Comparison of ENCODE assay signal across 27 mouse cellular contexts in the genomic region with DNA sequence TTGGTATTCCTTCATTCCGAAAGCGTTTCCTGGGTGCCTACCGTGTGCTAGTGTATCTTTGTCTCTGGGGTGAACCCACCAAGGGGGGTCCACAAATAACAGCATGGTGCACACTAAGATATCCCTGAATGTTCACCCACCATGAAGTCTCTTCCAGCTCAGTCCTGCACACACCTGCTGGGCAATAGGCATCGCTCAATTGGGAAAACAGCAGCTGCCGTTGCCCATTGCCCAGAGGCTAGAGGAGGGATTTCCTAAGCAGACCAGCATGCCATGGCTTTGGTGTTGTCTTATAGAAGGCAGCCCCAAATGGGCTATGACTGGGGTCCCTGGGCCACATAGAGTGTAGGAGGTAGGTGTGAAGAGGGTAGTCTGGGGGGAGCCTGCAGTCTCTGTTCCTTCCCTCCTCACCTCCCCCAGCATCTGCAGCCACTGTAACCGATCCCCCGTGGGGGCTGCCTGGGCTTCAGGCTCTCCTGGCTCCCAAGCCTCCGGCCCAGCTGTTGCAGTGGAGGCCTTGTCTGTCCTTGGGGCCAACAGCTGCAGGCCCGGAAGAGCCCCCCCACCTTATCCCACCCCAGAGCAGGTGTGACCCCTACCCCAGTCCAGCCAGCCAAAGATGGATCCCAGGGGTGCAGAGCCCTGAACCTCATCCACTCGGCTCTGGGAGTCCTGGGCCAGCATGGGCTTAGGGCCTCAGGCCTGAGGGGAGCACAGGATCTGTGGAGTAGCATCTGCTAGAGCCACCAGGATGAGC. TPM values are rescaled to one million over a fixed set of nuclear protein-coding genes. Genes with fewer than 3 reads are reported as not detected.
DNase-seq lines count a peak whose midpoint lies in the region; ATAC-seq and TF ChIP-seq lines count a peak whose summit lies in the region.
"Had no signal": no experiment of that assay in that cellular context is flagged by ENCODE, and none has a peak within 500 bp of the region (broad histone marks: within the 10 kb centered on the region; RNA-seq: fewer than 3 reads in every experiment).

No protein-coding gene starts in this region.

- H3K9me3 ChIP-seq in forebrain, embryonic 10.5 days = no peaks in the 10 kb centered on the region
- 0 out of 2 replicates have a peak, but pooled peaks cover 2% of the 10 kb centered on the region for H3K9me3 ChIP-seq in forebrain, embryonic 16.5 days (ENCODE audit: control insufficient read depth, low read length)
- H3K9me3 ChIP-seq in heart, embryonic 12.5 days (replicated peaks) = no peaks in the 10 kb centered on the region; the same call in 1 of the 2 replicates
- no peaks in the 10 kb centered on the region; the same call in 1 of the 2 replicates for H3K9me3 ChIP-seq in midbrain, embryonic 10.5 days (replicated peaks)
- H3K9me3 ChIP-seq in midbrain, embryonic 15.5 days = no peaks in the 10 kb centered on the region
- H3K9me3 ChIP-seq in limb, embryonic 14.5 days (ENCODE audit: control insufficient read depth, low read length) = no peaks in the 10 kb centered on the region
- H3K9me3 ChIP-seq: embryonic facial prominence, embryonic 15.5 days; hindbrain, embryonic 12.5 days; liver, embryonic 12.5 days had no signal

- no peak overlapping the region for H3K4me2 ChIP-seq in forebrain, embryonic 16.5 days (ENCODE audit: low read length)
- no peak overlapping the region for H3K4me2 ChIP-seq in heart, embryonic 12.5 days
- no peak overlapping the region for H3K4me2 ChIP-seq in midbrain, embryonic 15.5 days
- no peak overlapping the region for H3K4me2 ChIP-seq in limb, embryonic 14.5 days (replicated peaks; ENCODE audit: low read depth, low read length, severe bottlenecking)
- H3K4me2 ChIP-seq: embryonic facial prominence, embryonic 15.5 days; hindbrain, embryonic 12.5 days; liver, embryonic 12.5 days had no signal

- no peaks in the 10 kb centered on the region for H3K36me3 ChIP-seq in forebrain, embryonic 10.5 days (replicated peaks)
- H3K36me3 ChIP-seq in forebrain, embryonic 16.5 days (ENCODE audit: control insufficient read depth, insufficient read depth) = no peaks in the 10 kb centered on the region
- no peaks in the 10 kb centered on the region for H3K36me3 ChIP-seq in heart, embryonic 12.5 days
- H3K36me3 ChIP-seq in midbrain, embryonic 10.5 days = no peaks in the 10 kb centered on the region
- H3K36me3 ChIP-seq in midbrain, embryonic 15.5 days (replicated peaks) = no peaks in the 10 kb centered on the region
- no peaks in the 10 kb centered on the region for H3K36me3 ChIP-seq in limb, embryonic 14.5 days (ENCODE audit: control insufficient read depth, insufficient read depth, low read length)
- H3K36me3 ChIP-seq: embryonic facial prominence, embryonic 15.5 days; hindbrain, embryonic 12.5 days; liver, embryonic 12.5 days had no signal

- DNase-seq in forebrain, embryonic 10.5 days (ENCODE audit: extremely low spot score, low spot score) = no peak
- DNase-seq in heart, postnatal 14 days = peak; percentile 16 to 33
- no peak for DNase-seq in midbrain, embryonic 10.5 days (ENCODE audit: low spot score)
- DNase-seq in limb, embryonic 14.5 days (ENCODE audit: low spot score) = peak; percentile 41
- DNase-seq: adrenal gland, adult 8-10 months; cerebellum, adult 18-20 months; cerebellum, postnatal 25 days; forebrain, postnatal 0 days; kidney, adult 2 months; layer of hippocampus, adult 9-11 months; lung, adult 2 months; thymus, postnatal 14 days had no signal

- intact Hi-C loops in heart, postnatal 14 days (cut with DNase I) = no loop called here

- H3K9ac ChIP-seq in forebrain, embryonic 16.5 days (replicated peaks; ENCODE audit: low read depth, low read length) = no peak overlapping the region
- H3K9ac ChIP-seq in heart, embryonic 12.5 days = no peak overlapping the region
- H3K9ac ChIP-seq in midbrain, embryonic 15.5 days = no peak overlapping the region
- no peak overlapping the region for H3K9ac ChIP-seq in limb, embryonic 14.5 days (ENCODE audit: low read depth, low read length, severe bottlenecking)
- H3K9ac ChIP-seq: embryonic facial prominence, embryonic 15.5 days; forebrain, postnatal 0 days; hindbrain, embryonic 12.5 days; liver, embryonic 12.5 days had no signal

- 0 out of 2 replicates have a peak, but pooled peaks cover 3% of the 10 kb centered on the region for H3K4me1 ChIP-seq in forebrain, embryonic 10.5 days
- 0 out of 2 replicates have a peak, but pooled peaks cover 4% of the 10 kb centered on the region for H3K4me1 ChIP-seq in forebrain, embryonic 16.5 days (replicated peaks; ENCODE audit: control insufficient read depth, insufficient read depth, low read length)
- no peaks in the 10 kb centered on the region for H3K4me1 ChIP-seq in heart, embryonic 12.5 days (replicated peaks)
- H3K4me1 ChIP-seq in midbrain, embryonic 10.5 days = no peaks in the 10 kb centered on the region
- no peaks in the 10 kb centered on the region for H3K4me1 ChIP-seq in midbrain, embryonic 15.5 days
- no peaks in the 10 kb centered on the region for H3K4me1 ChIP-seq in limb, embryonic 14.5 days (ENCODE audit: control insufficient read depth, insufficient read depth, low read length)
- H3K4me1 ChIP-seq: hindbrain, embryonic 12.5 days; liver, embryonic 12.5 days had no signal

- no peak for TF ChIP-seq POLR2A in limb, embryonic 14.5 days (IDR thresholded peaks at IDR 0.05; ENCODE audit: borderline replicate concordance, extremely low read depth, insufficient read depth, insufficient read length)

- ATAC-seq in forebrain, embryonic 16.5 days = no peak
- no peak for ATAC-seq in heart, embryonic 12.5 days (ENCODE audit: insufficient number of reproducible peaks, low FRiP score)
- no peak for ATAC-seq in midbrain, embryonic 15.5 days (replicated peaks)
- peak; percentile 81 for ATAC-seq in limb, embryonic 14.5 days (ENCODE audit: low FRiP score, low read depth)
- no peak for ATAC-seq in erythroblast, adult 5-6 weeks (replicated peaks; ENCODE audit: low FRiP score, poor library complexity, severe bottlenecking)
- ATAC-seq: activated CD4-positive, CD25-positive, alpha-beta regulatory T cell, adult 4 months; forebrain, postnatal 0 days; liver, embryonic 12.5 days had no signal

- peaks cover 15% of the 10 kb centered on the region; the same call in 1 of the 2 replicates for H3K27me3 ChIP-seq in forebrain, embryonic 10.5 days (ENCODE audit: poor library complexity, severe bottlenecking)
- no peaks in the 10 kb centered on the region for H3K27me3 ChIP-seq in forebrain, embryonic 16.5 days (replicated peaks; ENCODE audit: control insufficient read depth, insufficient read depth, low read length)
- peaks cover 16% of the 10 kb centered on the region for H3K27me3 ChIP-seq in heart, embryonic 12.5 days (replicated peaks)
- H3K27me3 ChIP-seq in midbrain, embryonic 10.5 days (ENCODE audit: low read depth, poor library complexity, severe bottlenecking) = peaks cover 9% of the 10 kb centered on the region; the same call in 1 of the 2 replicates
- no peaks in the 10 kb centered on the region for H3K27me3 ChIP-seq in midbrain, embryonic 15.5 days (replicated peaks)
- H3K27me3 ChIP-seq in limb, embryonic 14.5 days (ENCODE audit: control insufficient read depth, insufficient read depth, low read length) = no peaks in the 10 kb centered on the region
- H3K27me3 ChIP-seq: embryonic facial prominence, embryonic 15.5 days; hindbrain, embryonic 12.5 days had no signal

- peak overlapping the region; percentile 11; the same call in 1 of the 2 replicates for H3K27ac ChIP-seq in forebrain, embryonic 10.5 days
- no peak overlapping the region for H3K27ac ChIP-seq in forebrain, embryonic 16.5 days (ENCODE audit: low read length)
- H3K27ac ChIP-seq in heart, embryonic 12.5 days (ENCODE audit: poor library complexity, severe bottlenecking) = no peak overlapping the region
- 0 out of 2 replicates have a peak overlapping the region, but pooled peaks have one; percentile 19 for H3K27ac ChIP-seq in midbrain, embryonic 10.5 days (replicated peaks)
- H3K27ac ChIP-seq in midbrain, embryonic 15.5 days = no peak overlapping the region
- no peak overlapping the region for H3K27ac ChIP-seq in limb, embryonic 14.5 days (replicated peaks; ENCODE audit: low read depth, low read length)
- H3K27ac ChIP-seq: embryonic facial prominence, embryonic 15.5 days; hindbrain, embryonic 12.5 days; kidney, postnatal 0 days; liver, embryonic 12.5 days had no signal

- H3K4me3 ChIP-seq in forebrain, embryonic 10.5 days = no peak overlapping the region
- H3K4me3 ChIP-seq in forebrain, embryonic 16.5 days (replicated peaks; ENCODE audit: low read length) = no peak overlapping the region
- H3K4me3 ChIP-seq in heart, embryonic 12.5 days = no peak overlapping the region
- H3K4me3 ChIP-seq in midbrain, embryonic 10.5 days = no peak overlapping the region
- H3K4me3 ChIP-seq in midbrain, embryonic 15.5 days = no peak overlapping the region
- H3K4me3 ChIP-seq in limb, embryonic 14.5 days (replicated peaks; ENCODE audit: low read length) = no peak overlapping the region
- H3K4me3 ChIP-seq: embryonic facial prominence, embryonic 15.5 days; hindbrain, embryonic 12.5 days; left cerebral cortex, adult 2 months; liver, embryonic 12.5 days; megakaryocyte, embryonic 14.5 days had no signal

- WGBS in forebrain, embryonic 10.5 days = 80% methylated on average over 10 of the region's 10 CpGs
- WGBS in forebrain, embryonic 16.5 days = 85% methylated on average over 10 of the region's 10 CpGs
- WGBS in heart, embryonic 12.5 days = 76% methylated on average over 10 of the region's 10 CpGs
- 86% methylated on average over 10 of the region's 10 CpGs for WGBS in midbrain, embryonic 10.5 days
- WGBS in midbrain, embryonic 15.5 days = 79% methylated on average over 10 of the region's 10 CpGs
- 65% methylated on average over 10 of the region's 10 CpGs for WGBS in limb, embryonic 14.5 days

RNA-seq across cellular contexts. Expression of gene Sstr5, which starts 13.2 kb away (rescaled TPM):
- 0.10 TPM in 1 of 2 replicates, not detected in the other for polyA plus RNA-seq in forebrain, embryonic 10.5 days (2016; fragmentation: Nextera tagmentation; extraction: Ambion mirVana)
- polyA plus RNA-seq in forebrain, embryonic 16.5 days (2015; fragmentation: Nextera tagmentation; extraction: Ambion mirVana) = 0.32 and 0.44 TPM in 2 replicates
- not detected for total RNA-seq in heart, postnatal 14 days (2021)
- polyA plus RNA-seq in heart, embryonic 12.5 days (2016; fragmentation: Nextera tagmentation; extraction: Ambion mirVana) = 0.63 and 0.67 TPM in 2 replicates
- polyA plus RNA-seq in midbrain, embryonic 10.5 days (2016; fragmentation: Nextera tagmentation; extraction: Ambion mirVana) = not detected in 2 replicates
- 0.32 and 0.98 TPM in 2 replicates for polyA plus RNA-seq in midbrain, embryonic 15.5 days (2015; fragmentation: Nextera tagmentation; extraction: Ambion mirVana)
- 0.09 TPM in 2 replicates for polyA plus RNA-seq in limb, embryonic 14.5 days (2012; rRNA removed)
- polyA plus RNA-seq in limb, embryonic 14.5 days (2014; fragmentation: Nextera tagmentation; extraction: Ambion mirVana) = 0.10 TPM in 1 of 2 replicates, not detected in the other
- not detected in 2 replicates for total RNA-seq in erythroblast, adult 5-6 weeks (2015; ENCODE audit: low replicate concordance)
- not detected in 2 replicates for total RNA-seq in erythroblast, adult 5-6 weeks (2017; ENCODE audit: low replicate concordance)
- total RNA-seq: heart, adult 8-10 months; monocyte, adult 5-6 weeks had no signal
- polyA plus RNA-seq: activated CD4-positive, CD25-positive, alpha-beta regulatory T cell, adult 4 months; hindbrain, embryonic 12.5 days; kidney, adult 2 months; kidney, postnatal 0 days; liver, embryonic 12.5 days; neural tube, embryonic 11.5 days had no signal

RNA-seq across cellular contexts. Expression of gene Tekt4, which starts 55.8 kb away (rescaled TPM):
- polyA plus RNA-seq in forebrain, embryonic 10.5 days (2016; fragmentation: Nextera tagmentation; extraction: Ambion mirVana) = 0.18 TPM in 1 of 2 replicates, not detected in the other
- polyA plus RNA-seq in forebrain, embryonic 16.5 days (2015; fragmentation: Nextera tagmentation; extraction: Ambion mirVana) = 0.80 and 0.88 TPM in 2 replicates
- total RNA-seq in heart, postnatal 14 days (2021) = under 1 TPM in 1 of 2 experiments, not detected in 1; 0.50 TPM
- 0.45 and 0.54 TPM in 2 replicates for polyA plus RNA-seq in heart, embryonic 12.5 days (2016; fragmentation: Nextera tagmentation; extraction: Ambion mirVana)
- polyA plus RNA-seq in midbrain, embryonic 10.5 days (2016; fragmentation: Nextera tagmentation; extraction: Ambion mirVana) = 0.17 and 0.38 TPM in 2 replicates
- polyA plus RNA-seq in midbrain, embryonic 15.5 days (2015; fragmentation: Nextera tagmentation; extraction: Ambion mirVana) = 1.2 TPM in 2 replicates
- polyA plus RNA-seq in limb, embryonic 14.5 days (2012; rRNA removed) = 0.05 and 0.08 TPM in 2 replicates
- polyA plus RNA-seq in limb, embryonic 14.5 days (2014; fragmentation: Nextera tagmentation; extraction: Ambion mirVana) = not detected in 2 replicates
- not detected in 2 replicates for total RNA-seq in erythroblast, adult 5-6 weeks (2015; ENCODE audit: low replicate concordance)
- not detected in 2 replicates for total RNA-seq in erythroblast, adult 5-6 weeks (2017; ENCODE audit: low replicate concordance)
- total RNA-seq: monocyte, adult 5-6 weeks had no signal
- polyA plus RNA-seq: activated CD4-positive, CD25-positive, alpha-beta regulatory T cell, adult 4 months; kidney, postnatal 0 days; large intestine, adult 2 months; liver, embryonic 12.5 days had no signal

Comparison
In these comparisons a context has a peak if more than half of its experiments do, and no peak if none do; other contexts are left out.
1. H3K27ac ChIP-seq: peak in forebrain, embryonic 10.5 days (single experiment) and midbrain, embryonic 10.5 days (single experiment); none in forebrain, embryonic 16.5 days (single experiment), heart, embryonic 12.5 days (single experiment), midbrain, embryonic 15.5 days (single experiment) and limb, embryonic 14.5 days (single experiment).
2. DNase-seq: peak in heart, postnatal 14 days (2 of 2) and limb, embryonic 14.5 days (single experiment); none in forebrain, embryonic 10.5 days (single experiment) and midbrain, embryonic 10.5 days (single experiment).